Mouse (Mus musculus) cortical plate, adult 2 months (tissue): ENCODE measurements around the gene Adamtsl1.

Experiments
- CTCF ChIP-seq: fragments of 200-500 bp; IDR thresholded peaks from 2 replicates; pipeline ENCODE4 v1.5.1; 2011; ENCODE audit warnings: mild to moderate bottlenecking, control low read depth, low read length; ENCODE audit not compliant: insufficient read depth; ENCODE audit errors: extremely low read depth
- POLR2A ChIP-seq: fragments of 200-500 bp; IDR thresholded peaks from 2 replicates; pipeline ENCODE4 v1.6.1; 2011; ENCODE audit warnings: mild to moderate bottlenecking, low read length, control low read depth; ENCODE audit not compliant: insufficient read depth; ENCODE audit errors: extremely low read depth

GRCm38 (mm10) chr4:85957879-85958278, 443.9 kb downstream of the Adamtsl1 start:
- TF ChIP-seq POLR2A = no peak
- TF ChIP-seq CTCF = no peak
